Mouse (Mus musculus): ENCODE measurements around the gene Ccne1.
A peak's percentile ranks its signal among the peaks of the same experiment; 100 is the strongest.
"Not testable (repeated sequence)": the region's sequence is repeated elsewhere in the genome, so short reads cannot be mapped to it uniquely, and the experiment has no call there.

The Ccne1 gene

DNA sequence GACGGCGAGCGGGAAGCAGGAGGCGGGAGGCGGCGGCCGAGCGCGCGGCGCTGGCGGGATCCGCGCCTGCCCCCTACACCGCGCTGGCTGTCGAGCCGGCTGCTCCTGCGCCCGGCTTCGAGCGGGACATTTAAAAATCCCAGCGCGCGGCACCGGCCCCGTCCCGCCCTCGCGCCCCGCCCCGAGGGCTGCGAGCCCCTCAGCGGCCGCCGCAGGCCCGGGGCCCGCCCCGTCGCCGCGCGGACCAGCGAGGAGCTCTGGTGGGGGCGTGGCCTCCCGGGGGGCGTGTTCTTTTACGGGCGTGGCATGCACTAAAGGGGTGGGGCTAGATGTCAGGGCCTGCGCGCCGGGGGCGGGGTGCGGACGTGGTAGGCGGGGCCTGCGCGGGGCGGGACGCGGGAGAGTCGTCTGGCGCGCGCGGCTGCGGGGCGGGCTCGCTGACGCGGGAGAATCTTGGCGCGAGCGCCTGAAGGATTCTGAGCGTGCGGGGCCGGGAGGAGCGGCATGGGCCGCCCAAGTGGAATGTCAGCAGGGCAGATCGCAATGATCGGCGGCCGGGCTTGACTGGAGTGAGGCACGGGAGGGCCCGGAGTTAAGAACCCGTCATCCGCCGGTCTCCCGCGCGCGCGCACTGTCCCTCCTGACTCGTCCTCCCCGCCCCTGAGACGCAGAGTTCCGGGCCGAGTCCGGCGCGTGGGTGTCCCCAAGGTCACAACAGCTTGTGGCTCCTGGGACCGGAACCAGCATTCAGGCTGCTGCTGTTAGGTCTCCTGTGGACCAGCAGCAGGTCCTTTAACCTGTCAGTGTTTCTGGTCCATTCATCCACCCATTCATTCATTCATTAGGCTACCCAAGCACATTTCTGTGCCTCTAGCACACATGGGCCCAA, at the start of gene Ccne1:
Gene Ccne1 (minus strand): TSS at position 164 of the 889 bp plus-strand sequence.
- DNase-seq (ENCODE audit: low spot score) = peak; percentile 100

DNA sequence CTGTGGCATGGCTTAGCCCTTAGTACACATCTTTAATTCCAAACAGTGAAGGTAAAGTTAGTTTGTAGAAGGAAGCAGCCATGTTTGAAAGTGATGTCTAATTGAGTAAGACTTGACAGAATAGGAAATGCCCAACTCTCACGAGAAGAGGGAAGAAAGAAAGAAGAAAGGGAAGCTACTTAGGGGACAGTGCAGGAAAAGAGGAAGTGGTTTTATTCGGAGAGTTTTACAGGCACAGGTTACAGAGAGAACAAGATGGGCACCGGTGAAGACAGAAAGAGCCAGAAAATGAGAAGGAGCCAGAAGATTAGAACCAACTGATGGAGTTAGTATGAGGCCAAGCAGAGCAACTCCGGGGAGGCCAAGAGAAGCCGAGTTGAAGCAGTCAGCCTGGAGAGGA, 48.5 kb upstream of the Ccne1 start:
- no peak for DNase-seq (ENCODE audit: low spot score)

DNA sequence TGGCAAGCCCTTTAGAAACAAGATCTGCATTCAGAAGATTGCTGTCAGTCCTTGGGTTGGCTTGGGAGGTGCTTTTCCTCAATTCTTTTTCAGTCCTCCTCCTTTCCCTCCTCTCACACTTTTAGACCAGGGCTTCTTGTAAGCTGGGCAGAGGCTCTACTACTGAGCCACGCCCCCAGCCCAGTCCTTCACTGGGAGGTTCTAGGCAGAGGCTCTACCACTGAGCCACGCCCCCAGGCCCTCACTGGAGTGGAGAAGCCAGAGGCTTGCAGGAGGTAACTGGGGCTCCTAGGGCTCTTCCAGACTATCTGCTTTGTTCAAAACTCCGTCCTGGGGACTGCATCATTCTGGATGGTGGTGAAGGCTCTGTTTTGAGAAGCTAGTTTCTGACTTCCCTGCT, 45.2 kb upstream of the Ccne1 start:
- DNase-seq (ENCODE audit: low spot score) = no peak

DNA sequence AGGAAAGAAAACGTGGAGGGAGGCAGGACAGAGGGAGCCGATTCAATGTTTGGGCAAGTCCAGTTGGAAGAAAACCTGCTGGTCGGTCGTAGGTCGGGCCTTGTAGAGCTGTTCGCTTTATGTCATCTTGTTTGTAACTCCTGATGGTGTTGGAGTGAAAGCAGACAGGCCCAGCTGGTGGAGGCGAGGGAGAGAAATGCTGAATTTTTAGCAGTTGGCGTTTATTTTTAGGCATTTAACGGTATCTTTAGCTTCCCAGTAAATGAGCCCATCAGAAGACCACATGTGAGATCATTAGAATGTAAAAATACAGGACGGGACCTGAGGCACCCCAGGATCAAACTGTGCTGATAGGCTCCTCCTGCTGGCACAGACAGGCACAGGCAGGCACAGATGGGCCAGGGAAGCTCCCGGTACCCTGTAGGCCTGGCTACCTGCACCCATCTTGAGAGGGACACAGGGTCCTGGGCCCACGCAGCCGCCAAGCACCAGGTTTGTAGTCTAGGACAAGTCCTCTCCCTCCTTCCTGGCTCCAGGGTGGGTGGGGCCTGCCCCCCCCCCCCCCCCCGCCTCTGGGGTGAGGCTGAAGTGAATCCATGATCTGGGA, 44.5 kb upstream of the Ccne1 start:
- no peak for DNase-seq (ENCODE audit: low spot score)

DNA sequence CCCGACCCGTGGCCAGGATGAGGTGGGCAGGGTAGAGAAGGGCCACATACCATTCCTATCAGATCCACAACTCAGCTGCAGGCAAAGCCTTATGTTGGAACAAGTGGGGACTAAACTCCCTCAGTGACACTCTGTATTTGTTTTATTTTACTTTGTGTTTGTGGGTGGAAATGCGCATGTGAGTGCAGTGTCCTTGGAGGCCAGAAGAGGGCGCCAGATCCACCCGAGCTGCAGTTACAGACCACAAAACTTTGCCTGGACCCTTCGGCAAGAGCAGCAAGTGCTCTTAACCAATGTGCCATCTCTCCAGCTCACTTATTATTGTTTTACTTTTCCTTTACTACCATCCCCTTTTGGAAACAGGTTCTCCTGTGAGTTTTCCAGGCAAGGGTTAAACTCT, 40.1 kb upstream of the Ccne1 start:
- no peak for DNase-seq (ENCODE audit: low spot score)

DNA sequence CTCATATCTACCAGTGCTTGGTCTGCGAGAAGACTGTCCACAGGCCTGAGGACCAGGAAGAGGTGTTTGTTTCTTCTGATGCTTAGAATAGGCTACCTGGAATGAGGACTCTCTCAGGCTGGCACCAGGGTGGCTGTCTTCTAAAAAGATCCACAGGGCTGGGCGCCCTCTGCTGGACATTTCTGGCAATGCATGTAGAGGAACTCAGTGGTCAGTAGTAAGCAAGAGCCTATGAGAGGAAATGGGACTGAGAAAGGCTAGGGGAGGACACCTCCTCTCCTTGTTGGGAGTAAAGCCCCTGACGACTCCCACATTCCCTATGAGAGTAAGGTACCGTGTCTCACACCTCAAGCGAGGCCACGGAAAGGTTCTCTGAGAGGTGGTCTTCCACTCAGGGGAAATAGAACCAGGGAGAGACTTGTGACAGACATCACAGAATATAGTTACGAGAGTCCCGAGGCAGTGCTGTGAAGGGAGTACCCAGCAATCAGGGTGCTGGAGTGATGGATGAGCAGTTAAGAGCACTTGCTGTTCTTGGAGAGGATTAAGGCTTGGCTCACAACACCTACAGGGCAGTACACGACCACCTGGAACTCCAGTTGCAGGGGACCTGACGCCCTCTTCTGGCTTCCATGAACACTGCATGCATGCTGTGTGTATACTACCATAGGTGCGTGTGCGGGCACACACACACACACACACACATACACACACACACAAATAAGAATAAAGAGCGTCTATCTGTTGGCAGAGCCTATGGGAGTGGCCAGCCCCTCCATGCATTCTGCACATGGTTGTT, 34.6 kb upstream of the Ccne1 start:
- DNase-seq (ENCODE audit: low spot score) = peak; percentile 87

DNA sequence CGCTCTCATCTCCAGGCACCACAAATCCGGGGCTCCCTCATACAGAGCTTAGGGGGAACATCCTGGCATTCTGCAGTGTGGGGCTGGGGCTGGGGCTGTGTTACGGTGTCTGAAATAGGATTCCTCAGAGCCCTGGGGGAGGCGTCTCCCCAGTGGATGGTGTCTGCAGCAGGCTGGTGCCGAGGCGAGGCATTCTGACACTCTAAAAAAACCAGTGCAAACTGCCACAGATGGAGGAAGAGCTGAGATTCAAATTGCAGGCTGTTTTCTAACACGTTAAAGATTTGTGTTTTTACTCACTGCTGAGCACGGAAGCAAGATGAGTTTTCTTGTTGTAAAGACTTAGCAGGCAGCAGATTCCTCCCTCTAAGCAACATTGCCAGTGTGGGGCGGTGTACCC, 33.0 kb upstream of the Ccne1 start:
- DNase-seq (ENCODE audit: low spot score) = no peak

DNA sequence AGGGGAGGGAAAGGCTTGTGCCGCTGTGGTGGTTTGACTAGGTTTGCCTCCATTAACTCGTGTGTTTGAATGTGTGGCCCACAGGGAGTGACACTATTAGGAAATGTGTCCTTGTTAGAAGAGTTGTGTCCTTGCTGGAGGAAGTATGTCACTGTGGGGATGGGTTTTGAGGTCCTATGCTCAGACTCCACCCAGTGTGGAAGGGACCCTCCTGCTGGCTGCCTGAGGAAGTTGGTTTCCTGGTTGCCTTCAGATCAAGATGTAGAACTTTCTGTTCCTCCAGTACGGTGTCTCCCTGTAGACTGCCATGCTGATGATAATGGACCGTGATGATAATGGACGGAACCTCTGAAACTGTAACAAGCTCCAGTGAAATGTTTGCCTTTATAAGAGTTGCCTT, 27.1 kb upstream of the Ccne1 start:
- DNase-seq (ENCODE audit: low spot score) = no peak

DNA sequence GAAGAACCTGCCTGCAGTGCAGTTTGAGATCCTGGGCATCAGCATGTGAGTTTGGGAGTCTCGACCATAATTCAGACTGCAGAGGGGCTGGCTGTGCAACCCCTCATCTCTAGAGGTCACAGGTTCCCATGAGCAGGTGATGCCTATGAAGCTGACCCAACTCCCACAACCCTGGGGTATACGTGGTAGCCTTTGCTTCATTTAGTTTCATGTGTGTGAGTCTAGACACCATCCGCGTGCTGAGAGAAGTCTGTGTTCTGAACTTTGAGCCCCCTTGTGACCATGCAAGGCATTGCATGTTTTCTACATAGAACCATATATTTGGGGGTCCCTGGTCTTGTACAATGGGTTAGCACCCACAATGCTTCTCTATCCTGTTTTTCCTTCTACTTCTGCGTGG, 23.9 kb upstream of the Ccne1 start:
- peak; percentile 27 for DNase-seq (ENCODE audit: low spot score)

DNA sequence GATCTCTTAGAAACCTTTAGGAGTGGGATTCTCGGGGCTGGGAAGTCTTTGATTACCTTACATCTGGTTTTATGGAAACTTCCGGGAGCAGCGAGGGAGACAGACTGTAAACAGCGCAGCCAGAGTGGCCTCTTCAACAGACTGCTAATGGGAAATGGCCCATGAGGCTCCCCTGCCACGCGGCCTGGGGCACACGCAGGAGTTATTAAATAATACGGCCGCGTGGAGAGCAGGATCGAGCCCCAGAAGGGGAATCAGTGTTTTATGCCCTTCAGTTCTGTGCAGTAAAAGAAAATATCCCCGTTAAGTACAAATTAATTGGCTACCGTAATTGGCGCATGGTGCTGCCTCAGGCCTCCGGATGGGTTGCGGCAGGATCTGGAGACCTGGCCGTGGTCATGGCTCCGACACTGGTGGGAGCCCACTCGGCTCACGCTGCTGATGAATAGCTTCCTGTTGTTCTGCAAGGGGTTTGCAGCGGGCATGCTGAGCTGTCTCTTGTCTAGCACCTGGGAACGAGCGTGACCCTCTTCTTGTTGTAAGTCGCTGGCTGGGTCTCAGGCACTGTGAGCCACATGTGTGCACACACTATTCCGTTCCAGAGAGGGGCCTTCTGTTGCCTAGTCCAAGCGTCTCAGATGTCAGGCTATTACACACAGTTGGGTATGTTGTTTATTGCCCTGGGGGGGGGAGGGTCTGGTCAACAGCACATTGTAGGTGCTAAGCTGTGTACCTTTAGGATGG, 22.8 kb upstream of the Ccne1 start:
- DNase-seq (ENCODE audit: low spot score) = no peak

DNA sequence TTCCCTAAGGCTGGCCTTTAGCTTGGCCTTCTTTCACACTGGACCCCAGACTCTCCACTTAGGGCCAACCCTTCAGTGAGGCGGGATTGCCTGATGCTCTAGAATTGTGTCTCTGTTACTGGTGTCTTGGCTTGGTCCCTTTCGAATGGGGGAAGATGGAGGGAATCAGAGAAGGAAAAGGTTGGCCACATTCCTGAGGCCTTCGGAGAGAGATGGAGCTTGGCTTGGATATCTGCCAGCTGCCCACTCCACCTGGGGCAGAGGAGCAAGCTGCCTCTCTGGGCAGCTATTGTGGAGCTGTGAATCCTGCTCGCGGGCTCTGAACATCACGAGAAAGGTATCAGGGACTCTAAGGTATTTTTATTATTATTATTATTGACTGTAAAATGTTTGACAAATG, 22.2 kb upstream of the Ccne1 start:
- no peak for DNase-seq (ENCODE audit: low spot score)

DNA sequence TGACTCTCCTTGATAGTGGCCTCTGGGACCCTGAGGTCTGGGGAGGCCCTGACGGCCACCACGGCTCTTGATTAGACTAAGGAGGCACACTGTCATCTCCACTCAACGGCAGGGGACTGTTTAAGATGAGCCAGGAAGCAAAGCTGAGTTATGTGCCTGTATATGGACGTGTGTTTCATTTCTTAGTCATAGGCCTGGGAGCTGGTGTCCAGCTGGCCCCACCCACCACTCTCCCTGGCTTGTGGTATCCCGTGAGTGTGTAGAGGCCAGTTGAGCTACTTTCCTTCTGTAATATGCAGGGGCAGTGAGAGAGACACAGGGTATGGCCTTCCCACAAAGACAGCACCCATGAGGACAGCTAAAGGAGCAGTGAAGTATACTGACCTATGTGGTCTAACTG, 20.9 kb upstream of the Ccne1 start:
- DNase-seq (ENCODE audit: low spot score) = not testable (repeated sequence)

DNA sequence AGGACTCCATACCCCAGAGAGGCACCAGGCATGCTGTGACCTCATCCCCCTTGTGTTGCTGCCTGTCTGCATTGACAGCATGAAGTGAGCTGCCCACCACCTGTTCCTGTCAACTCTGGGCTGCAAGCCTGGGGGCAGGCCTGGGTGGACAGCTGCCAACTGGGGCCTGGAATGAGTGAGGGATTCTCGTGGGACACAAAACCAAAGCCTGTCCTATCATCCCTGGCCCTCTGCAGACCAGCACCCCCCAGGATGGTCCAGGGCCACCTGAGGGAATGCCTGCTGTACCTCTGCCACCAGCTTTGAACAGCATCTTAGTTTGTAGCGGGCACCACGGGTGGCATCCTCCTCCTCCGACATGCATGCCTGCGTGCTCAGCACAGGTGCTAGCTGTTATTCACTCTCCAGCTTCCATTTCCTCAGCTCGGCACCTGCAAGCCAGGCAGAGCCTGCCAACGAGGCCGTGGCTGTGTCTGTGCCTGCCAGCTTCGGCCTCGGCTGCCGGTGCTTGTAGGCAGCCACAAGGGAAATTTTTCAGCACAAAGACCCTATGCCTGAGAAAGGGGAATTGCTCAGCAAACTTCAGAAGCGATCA, 18.3 kb upstream of the Ccne1 start:
- DNase-seq (ENCODE audit: low spot score) = no peak

DNA sequence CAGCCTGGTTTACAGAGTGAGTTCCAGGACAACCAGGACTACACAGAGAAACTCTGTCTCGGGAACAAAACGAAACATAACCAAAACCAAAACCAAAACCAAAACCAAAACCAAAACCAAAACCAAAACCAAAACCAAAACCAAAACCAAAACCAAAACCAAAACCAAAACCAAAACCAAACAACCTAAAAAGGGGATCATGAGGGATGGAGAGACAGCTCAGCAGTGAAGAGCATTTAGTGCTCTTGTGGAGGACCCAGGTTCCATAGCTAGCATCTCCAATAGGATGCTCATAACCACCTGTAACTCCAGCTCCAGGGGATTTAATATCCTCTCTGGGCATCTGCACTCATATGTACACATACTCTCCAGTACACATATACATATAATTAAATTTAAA, 16.8 kb upstream of the Ccne1 start:
- not testable (repeated sequence) for DNase-seq (ENCODE audit: low spot score)

DNA sequence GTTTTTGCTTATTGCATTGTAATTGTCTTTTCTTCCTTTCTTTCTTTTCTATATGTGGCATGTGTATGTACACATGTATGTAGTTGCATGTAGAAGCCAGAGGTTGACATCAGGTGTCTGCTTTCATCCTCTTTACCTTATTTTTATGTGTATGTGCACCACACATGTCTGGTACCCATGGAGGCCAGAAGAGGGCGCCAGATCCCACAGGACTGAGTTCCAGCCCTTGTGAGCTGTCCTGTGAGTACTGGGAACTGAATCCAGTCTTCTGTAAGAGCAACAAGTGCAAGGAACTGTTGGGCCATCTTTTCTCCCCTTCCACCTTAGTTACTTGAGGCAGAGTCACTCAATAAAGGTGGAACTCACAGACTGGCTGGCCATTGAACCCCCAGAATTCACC, 11.3 kb upstream of the Ccne1 start:
- DNase-seq (ENCODE audit: low spot score) = no peak

DNA sequence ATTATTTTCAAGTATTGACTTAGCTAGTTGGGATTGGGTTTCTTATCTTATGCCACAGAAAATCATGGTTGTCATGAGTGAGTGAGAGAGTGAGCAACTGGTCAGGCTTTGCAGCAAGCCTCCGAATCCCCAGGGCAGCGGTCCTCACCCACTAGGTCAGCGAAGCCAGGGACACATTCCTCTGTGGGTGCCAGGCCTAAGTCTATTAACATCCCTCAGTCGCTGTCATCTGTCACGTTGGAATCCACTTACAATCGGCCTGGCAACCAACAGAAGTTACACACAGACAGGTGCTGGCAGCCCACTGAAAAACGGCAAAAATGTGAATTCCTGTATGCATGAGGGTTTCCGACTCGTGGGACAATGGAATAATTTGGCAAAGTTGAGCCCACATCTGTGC, 5.1 kb upstream of the Ccne1 start:
- no peak for DNase-seq (ENCODE audit: low spot score)

DNA sequence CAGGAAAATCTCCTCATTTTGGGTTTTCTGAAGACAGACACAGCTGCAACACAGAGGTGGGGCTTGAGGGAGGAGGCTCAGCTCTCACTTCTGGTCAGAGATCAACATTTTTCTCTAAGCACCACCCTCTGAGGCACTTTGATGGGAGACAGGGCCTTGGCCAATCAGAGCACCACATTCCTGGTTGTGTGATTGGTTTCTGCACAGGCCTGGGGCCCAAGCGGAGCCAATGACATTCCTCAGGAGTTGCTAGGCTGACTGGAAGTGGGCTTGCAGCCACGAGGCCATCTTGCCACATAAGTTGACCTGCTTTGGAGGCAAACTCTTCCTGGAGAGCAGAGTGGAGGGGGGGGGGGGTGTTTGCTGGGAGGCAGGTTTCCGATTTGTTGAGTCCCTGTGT, 4.7 kb upstream of the Ccne1 start:
- peak; percentile 29 for DNase-seq (ENCODE audit: low spot score)

DNA sequence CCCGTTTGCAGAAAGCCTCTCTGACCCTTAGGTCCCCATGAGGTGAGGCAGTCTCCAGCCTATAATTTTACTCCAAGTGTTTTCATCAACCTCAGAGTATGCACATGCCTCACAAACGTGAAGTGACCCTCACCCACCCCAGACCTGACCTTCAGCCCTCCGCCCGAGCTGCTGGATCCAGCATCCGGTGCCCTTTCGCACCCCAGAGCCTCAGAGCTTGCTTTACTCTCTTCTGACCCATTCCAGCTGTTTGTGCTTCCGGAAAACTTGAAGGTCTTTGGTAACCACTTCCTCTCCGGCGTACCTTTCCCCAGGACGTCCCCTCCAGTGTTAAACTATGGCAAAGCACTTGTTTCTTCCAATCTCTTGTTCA, 912 bp upstream of the Ccne1 start:
- no peak for DNase-seq (ENCODE audit: low spot score)

DNA sequence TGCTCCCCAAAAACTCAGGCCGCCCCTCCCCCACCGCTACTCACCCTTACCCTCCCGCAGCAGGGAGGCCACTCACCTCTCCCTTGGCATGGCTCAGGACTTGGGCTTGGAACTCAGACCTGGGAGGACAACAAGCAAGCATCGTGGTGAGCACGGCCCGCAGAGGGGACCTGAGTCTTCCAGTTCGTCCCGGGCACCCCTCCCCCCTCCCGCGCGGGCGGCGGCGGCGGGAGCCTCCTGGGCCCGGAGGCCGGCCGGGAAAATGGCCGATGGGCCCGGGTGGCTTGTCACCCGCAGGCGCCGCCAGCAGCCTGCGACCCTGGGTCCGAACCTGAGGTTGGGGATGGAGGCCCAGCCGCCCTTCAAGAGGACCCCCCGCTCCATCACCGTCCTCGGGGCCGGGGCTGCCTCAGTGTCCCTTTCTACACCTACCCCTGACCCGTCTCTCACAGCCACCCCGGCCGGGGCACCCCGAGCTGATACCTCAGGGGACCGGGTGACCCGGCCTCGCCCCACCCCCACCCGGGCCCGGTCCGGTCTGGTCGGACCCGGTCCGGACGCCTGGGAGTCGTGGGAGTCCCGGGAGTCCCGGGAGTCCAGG, 523 bp downstream of the Ccne1 start:
- peak; percentile 27 for DNase-seq (ENCODE audit: low spot score)

DNA sequence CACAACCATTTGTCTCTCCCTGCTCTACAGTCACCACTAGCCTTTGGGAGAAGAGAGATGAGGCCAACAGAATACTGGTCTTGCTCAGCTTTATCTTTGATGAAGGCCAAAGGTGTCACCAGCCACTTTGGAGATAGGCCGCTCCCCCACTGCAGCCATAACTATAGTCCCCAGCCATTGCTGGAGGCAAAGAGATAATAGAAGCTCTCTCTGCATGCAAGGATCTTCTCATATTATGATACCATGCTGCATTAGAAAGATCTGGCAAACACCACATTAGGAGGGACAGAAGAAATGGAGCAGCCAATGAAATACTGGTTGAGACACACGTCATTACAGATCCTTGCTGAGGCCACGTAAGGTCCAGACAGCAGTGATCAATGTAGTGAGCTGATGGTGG, 2.0 kb downstream of the Ccne1 start:
- DNase-seq (ENCODE audit: low spot score) = no peak

DNA sequence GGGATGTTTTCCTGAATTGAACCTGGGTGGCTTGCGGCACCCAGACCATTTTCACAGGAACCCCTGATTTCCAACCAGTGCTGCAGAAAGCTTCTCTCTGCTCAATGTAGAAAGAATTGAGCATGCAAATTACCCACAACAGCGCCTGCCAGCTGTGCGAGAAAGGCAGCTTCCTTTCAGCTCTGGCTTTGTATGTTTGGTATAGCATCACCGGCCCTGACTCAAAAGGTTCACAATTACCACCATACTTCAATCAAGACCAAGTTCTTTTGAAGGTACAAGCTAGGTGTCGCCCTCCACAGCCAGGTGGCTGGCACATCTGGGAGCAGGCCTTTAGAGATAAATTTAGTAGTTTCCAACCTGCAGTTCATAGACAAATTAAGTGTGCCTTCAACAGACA, 3.2 kb downstream of the Ccne1 start:
- DNase-seq (ENCODE audit: low spot score) = no peak
